Mouse (Mus musculus): ENCODE measurements around the gene Pmf1.
"Not testable (repeated sequence)": the region's sequence is repeated elsewhere in the genome, so short reads cannot be mapped to it uniquely, and the experiment has no call there.

Gene Pmf1

DNA sequence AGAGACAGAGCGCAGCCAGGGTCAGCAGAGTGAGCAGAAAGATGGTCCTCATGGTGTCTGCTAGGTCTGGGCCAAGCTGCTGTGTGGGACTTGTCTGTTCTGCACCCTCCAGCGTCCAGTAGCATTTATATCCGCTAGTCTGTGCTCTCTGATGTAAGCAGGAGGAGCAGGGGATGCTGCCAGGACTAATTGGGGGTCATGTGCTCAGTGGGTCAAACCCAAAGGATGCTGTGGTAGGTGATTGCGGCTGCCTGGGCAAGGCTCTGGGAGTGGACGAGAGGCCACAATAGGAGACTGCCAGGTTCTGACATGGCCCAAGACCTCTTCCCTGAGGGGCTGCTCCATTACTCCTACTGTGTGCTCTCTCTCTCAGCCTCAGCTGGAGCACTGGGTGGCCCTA, 25.8 kb downstream of the Pmf1 start, which contains the start of gene Bglap:
Bglap (minus strand) TSS at position 101 of the 400 bp plus-strand sequence.
- DNase-seq: no peak

DNA sequence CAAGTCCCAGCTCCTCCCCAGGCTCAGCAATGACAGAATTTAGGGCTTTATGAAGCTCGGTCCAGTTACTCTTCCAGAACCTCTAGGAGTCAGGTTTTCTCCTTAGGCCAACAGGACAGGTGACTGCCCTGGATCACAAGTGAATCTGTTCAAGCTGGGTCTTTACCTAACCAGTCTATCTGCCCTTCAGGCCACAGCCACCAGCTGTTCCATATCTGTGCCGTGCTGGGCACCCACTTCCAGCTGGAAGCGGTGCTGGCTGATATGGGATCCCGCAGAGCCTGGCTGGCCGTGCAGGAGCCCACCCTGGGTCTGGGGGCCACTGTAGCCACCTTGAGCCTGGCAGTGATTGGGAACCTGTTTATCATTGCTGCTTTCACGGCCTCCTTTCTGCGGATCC, 27.7 kb downstream of the Pmf1 start:
- DNase-seq: not testable (repeated sequence)

DNA sequence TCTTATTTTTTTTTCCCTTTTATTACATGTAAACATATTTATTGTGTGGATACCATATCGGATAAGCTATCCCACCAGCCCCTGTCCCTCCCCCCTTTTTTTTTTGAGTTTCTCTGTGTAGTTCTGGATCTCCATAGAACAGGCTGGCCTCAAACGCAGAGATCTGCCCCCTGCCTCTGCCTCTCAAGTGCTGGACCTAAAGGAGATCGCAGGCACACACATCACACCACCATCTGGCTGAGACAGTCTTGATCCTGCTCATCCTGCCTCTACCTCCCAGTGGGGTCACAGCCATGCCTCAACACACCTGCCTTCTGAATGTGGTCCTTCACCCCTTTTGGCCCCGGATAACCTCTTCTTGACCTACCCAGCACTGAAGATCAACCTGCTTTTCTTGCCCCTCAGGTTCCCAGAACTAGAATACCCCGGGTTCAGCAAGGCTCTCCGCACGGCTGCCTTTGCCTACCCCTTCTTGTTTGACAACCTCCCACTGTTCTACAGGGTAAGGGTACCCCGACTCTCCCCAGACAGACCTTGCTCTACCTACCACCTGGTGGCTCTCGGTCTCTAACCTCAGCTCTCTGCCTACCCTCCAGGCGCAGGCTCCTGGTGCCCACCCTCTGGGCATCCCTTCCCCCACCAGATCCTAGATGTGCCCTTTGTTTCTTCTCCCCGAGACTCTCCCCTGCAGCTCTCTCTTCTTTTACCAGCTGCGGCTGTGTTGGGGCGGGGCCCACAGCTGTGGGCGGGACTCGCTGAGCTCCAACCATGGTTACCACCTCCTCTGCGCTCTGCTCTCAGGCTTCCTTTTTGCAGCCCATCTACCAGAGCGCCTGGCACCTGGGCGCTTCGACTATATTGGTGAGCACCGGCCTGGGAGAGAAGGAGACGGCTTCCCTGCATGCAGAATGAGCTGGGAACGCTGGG, 28.5 kb downstream of the Pmf1 start:
- DNase-seq: peak; percentile 57

DNA sequence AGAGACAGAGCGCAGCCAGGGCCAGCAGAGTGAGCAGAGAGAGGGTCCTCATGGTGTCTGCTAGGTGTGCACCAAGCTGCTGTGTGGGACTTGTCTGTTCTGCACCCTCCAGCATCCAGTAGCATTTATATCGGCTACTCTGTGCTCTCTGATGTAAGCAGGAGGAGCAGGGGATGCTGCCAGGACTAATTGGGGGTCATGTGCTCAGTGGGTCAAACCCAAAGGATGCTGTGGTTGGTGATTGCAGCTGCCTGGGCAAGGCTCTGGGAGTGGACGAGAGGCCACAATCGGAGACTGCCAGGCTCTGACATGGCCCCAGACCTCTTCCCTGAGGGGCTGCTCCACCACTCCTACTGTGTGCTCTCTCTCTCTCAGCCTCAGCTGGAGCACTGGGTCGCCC, 31.5 kb downstream of the Pmf1 start, which contains the start of gene Bglap2:
Bglap2 (minus strand) TSS at position 101 of the 400 bp plus-strand sequence.
- not testable (repeated sequence) for DNase-seq

DNA sequence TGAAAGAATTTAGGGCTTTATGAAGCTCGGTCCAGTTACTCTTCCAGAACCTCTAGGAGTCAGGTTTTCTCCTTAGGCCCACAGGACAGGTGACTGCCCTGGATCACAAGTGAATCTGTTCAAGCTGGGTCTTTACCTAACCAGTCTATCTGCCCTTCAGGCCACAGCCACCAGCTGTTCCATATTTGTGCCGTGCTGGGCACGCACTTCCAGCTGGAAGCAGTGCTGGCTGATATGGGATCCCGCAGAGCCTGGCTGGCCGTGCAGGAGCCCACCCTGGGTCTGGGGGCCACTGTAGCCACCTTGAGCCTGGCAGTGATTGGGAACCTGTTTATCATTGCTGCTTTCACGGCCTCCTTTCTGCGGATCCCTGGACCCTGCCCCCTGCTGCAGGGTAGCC, 33.5 kb downstream of the Pmf1 start:
- not testable (repeated sequence) for DNase-seq

DNA sequence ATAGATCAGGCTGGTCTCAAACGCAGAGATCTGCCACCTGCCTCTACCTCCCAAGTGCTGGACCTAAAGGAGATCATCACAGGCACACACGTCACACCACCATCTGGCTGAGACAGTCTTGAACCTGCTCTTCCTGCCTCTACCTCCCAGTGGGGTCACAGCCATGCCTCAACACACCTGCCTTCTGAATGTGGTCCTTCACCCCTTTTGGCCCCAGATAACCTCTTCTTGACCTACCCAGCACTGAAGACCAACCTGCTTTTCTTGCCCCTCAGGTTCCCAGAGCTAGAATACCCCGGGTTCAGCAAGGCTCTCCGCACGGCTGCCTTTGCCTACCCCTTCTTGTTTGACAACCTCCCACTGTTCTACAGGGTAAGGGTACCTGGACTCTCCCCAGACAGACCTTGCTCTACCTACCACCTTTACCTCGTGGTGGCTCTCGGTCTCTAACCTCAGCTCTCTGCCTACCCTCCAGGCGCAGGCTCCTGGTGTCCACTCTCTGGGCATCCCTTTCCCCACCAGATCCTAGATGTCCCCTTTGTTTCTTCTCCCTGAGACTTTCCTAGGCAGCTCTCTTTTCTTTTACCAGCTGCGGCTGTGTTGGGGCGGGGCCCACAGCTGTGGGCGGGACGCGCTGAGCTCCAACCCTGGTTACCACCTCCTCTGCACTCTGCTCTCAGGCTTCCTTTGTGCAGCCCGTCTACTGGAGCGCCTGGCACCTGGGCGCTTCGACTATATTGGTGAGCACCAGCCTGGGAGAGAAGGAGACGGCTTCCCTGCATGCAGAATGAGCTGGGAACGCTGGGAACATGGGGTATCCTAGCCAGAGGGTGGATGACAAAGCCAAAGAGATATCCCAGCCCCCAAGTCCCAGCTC, 34.1 kb downstream of the Pmf1 start:
- DNase-seq: peak; percentile 46

DNA sequence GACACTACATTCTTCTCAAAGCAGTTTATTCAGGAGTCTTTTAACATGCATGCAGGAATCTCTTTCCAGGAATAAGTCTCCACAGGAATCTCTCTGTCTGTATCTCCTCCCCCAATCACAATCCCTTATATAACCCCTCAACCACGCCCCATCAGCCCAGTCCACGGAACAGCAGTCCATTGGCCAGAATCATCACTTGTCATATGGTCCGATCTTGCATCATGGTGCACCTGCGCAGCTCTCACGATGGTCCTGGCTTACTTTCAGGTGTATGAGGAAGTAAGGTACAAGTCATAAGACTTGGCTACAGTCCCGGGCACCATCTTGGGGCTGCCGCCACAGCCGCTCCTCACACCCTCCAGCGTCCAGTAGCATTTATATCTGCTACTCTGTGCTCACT, 37.5 kb downstream of the Pmf1 start, which contains the start of gene Bglap3:
Bglap3 (minus strand) TSS at position 101 of the 400 bp plus-strand sequence.
- not testable (repeated sequence) for DNase-seq

DNA sequence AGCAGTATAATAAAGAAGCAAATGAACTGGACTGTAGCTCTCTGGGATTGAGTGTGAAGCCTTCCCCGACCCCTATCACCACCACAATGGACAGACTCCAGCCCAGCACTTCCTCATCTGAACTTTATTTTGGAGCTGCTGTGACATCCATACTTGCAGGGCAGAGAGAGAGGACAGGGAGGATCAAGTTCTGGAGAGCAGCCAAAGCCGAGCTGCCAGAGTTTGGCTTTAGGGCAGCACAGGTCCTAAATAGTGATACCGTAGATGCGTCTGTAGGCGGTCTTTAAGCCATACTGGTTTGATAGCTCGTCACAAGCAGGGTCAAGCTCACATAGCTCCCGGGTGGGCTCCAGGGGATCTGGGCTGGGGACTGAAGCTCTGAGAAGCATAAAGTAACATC, 41.6 kb downstream of the Pmf1 start:
- DNase-seq: not testable (repeated sequence)

DNA sequence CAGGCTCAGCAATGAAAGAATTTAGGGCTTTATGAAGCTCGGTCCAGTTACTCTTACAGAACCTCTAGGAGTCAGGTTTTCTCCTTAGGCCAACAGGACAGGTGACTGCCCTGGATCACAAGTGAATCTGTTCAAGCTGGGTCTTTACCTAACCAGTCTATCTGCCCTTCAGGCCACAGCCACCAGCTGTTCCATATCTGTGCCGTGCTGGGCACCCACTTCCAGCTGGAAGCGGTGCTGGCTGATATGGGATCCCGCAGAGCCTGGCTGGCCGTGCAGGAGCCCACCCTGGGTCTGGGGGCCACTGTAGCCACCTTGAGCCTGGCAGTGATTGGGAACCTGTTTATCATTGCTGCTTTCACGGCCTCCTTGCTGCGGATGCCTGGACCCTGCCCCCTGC, 42.6 kb downstream of the Pmf1 start:
- not testable (repeated sequence) for DNase-seq

DNA sequence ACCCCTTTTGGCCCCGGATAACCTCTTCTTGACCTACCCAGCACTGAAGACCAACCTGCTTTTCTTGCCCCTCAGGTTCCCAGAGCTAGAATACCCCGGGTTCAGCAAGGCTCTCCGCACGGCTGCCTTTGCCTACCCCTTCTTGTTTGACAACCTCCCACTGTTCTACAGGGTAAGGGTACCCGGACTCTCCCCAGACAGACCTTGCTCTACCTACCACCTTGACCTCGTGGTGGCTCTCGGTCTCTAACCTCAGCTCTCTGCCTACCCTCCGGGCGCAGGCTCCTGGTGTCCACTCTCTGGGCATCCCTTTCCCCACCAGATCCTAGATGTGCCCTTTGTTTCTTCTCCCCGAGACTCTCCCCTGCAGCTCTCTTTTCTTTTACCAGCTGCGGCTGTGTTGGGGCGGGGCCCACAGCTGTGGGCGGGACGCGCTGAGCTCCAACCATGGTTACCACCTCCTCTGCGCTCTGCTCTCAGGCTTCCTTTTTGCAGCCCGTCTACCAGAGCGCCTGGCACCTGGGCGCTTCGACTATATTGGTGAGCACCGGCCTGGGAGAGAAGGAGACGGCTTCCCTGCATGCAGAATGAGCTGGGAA, 43.2 kb downstream of the Pmf1 start:
- DNase-seq: peak; percentile 69

DNA sequence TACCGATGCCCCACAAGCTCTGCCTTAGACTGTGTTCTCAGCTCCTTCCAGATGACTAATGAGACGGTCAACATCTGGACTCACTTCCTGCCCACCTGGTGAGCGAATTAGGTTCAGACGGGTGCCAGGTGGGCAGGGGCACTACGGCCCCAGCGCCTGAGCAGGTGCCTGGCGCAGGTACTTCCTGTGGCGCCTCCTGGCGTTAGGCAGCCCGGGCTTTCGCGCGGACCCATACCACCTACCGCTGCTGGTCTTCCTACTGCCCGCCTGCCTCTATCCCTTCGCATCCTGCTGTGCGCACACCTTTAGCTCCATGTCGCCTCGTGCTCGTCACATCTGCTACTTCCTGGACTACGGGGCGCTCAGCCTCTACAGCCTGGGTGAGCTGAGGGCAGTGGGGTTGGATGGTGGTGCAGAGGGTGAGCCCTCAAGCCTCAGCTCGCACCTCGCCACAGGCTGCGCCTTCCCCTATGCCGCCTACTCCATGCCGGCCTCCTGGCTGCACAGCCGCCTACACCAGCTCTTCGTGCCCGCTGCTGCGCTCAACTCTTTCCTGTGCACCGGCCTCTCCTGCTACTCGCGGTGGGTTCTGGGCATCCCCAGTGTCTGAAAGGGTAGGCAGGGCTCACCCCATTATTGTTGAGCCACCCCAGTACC, 44.3 kb downstream of the Pmf1 start:
- no peak for DNase-seq

DNA sequence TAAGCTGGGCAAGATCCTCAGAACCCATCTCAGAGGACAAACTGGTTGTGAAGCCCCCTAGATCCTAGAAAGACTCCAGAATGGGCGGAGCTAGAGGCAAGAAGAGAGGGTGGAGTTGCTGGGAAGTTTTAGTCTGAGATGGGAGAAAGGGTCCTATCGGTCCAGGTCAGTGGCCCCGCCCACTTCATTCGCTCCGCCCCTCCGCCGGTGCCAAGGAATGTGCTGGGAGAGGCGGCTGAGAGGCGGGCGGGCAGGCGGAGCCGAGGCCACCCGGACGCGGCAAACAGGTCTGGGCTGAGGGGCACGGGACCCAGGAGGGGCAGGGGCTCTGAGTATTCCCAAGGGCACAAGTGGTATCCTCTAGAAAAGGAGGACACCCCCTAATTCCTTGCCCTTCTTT, 45.8 kb downstream of the Pmf1 start, which contains the start of gene Paqr6:
Paqr6 (plus strand) TSS at position 248 of the 400 bp plus-strand sequence.
- peak; percentile 90 for DNase-seq

DNA sequence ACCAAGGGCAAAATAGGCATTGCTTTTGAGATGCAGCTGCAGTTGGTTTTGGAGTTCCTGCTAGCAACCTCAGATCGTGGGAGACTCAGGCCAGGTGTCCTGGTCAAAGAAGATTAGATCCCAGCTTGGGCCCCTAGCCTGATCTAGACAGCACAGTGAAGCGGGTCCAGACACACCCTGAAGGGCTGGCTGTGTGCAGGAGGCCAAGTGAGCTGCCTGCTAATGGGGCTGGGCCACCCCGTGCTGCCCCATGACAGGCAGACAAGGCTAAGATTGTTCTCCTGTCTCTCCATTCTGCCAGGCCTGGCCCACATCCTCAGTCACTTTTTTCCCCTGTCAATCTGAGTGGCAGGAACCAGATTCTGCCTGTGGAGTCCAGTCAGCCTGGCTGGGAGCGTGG, 46.4 kb downstream of the Pmf1 start:
- no peak for DNase-seq

DNA sequence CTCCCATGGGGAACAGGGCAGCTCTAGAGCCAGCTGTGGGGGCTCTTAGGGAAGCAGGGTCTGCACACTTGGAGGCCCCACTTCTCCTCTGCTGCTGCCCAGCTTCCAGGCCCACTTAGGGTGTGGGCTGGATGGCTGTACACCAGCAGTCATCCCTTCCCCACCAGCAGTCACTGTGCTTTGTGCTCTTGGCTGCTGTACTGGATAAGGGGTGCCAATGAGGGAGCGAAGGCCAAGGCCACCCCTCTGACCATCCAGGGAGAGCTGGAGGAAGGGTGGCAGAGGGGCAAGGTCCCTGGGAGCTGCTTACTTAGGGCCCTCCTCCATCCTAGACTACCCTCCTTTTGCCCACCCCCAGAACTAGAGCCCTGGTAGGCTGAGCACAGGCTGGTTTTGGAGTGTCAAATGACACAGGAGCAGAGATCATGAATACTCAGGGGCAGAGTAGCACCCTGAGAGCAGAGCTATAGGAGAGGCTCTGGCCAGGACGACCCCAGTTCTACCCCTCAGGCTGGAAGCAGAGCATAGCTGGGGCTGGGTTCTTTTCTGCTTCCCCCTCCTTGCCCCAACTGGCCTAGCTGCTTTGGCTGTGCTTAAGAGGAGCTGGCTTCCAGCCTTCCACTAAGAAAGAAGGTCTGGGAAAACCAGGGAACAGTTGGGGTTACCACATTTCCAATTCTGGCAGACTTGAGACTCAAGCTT, 48.4 kb downstream of the Pmf1 start:
- DNase-seq: no peak

DNA sequence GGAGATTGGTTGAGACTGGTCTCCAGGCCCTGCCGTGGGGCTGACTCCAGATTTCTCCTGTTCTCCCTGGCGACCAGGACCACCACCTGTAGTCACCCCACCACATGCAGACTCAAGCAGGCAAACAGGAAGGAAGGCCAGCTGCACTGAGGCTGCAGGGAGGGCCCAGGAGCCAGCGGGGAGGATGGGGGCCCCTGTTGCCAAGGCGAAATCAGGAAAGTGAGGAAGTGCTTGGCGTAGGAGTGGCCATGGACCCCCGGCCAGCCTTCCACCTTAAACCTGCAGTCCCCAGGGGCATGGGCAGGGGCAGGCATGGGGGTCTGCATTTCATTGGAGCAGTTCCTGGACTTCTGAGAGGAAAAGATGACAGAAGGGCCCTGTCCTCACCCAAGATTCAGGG, 49.0 kb downstream of the Pmf1 start:
- no peak for DNase-seq

DNA sequence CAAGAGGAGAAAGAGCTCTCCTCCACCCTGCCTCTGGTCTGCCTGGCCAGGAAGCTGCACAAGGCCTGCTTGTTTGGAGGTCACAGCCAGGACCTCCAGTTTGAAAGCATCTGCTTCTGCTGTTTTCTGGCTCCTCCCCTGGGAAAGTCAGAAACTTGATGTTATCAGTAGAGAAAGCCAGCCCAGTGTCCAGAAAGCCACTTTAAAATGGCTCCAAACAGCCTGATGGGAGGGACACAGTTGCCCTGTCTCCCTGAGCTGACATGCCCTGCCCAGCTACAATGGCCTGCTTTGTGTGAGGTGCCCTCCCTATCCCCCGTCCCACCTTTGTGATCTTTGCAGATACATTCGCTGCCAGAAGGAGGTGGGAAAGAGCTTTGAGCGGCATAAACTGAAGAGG, 50.1 kb downstream of the Pmf1 start:
- DNase-seq: no peak

DNA sequence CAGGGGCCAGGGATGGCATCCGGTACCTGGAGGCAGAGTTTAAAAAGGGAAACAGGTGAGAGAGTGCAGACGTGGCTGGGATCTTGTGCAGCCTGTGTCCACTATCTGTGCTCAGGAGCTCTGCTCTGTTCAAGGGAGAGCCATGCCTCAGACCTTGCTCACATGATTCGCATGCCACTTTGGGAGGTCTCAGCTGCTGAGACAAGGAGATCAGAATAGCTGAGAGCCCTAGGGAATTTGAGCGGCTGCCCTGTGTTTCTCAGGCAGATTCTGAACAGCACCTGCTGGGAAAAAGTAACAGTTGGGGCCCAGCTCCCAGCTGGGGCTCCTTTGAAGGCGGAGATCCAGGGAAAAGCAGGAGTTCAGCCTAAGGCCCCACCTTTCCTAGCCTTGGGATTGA, 50.5 kb downstream of the Pmf1 start:
- no peak for DNase-seq

DNA sequence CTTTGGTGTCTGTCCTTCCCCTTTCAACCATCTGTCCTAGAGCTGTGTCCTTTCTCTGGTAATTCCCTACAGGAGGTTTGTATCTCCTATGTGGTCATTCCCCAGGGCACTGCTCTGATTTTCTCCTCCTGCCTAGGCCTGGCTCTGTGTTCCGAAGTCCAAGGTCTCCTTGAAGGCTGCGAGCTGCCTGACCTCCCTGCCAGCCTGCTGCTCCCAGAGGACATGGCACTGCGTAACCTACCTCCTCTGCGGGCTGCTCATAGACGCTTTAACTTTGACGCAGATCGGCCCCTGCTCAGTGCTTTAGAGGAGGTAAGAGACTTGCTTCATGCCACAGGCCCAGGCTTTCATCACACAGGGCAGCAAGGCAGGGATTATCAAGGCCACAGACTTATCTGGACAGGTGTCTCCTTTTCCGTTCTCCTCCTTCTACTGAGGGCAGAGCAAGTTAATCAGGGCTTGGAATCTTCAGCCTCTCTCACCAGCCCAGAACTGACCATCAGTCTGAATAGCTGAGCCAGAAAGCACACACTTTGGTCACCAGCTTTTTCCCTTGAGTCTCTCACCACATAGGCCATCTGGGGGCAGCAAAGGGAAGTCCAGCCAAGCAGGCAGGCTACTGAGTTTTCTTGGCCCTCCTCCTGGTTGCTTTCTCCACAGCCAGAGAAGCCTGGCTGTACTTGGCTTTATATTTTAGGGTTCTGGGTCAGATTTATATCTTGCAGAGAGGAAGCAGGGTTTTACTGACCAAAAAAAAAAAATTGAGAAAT, 55.5 kb downstream of the Pmf1 start:
- no peak for DNase-seq

DNA sequence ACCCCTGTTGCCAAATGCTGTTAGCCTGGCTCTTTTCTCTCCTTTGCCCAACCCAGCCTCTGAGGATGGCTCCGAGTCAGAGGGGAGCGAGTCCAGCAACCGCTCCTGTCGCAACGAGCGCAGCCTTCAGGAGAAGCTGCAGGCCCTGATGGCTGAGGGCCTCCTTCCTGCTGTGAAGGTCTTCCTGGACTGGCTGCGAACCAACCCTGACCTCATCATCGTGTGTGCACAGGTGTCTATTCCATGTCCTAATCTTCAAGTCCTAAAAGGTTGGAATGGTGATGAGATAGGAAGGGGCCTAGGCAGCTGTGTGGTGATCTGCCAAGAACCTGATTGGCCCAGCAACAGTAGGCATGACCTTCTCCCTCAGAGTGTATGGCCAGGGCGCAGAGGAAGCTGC, 57.2 kb downstream of the Pmf1 start:
- no peak for DNase-seq

DNA sequence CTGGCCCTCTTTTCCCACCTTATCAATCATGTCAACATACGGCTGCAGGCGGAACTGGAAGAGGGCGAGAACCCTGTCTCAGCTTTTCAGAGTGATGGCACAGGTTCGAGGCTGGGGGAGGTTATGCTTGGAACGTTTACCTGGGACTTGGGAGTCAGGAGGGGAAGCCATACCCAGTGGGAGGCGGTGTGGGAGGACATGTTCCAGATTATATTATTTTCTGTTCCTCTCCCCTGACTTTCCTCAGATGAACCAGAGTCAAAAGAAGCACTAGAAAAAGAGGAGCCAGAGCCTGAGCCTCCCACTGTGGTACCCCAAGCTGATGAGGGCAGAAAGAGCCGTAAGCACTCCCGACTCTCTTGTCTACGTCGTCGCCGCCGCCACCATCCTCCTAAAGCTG, 59.4 kb downstream of the Pmf1 start:
- no peak for DNase-seq

Measured in kidney, postnatal 10 days (tissue).